Mouse (Mus musculus) forebrain, embryonic 14.5 days (tissue): ENCODE measurements at regions not wholly inside any gene's neighbourhood (a gene's known extent, or its start where the extent isn't known, plus 50 kb on each side); places are given as distances from the start of the nearest gene placed in this dataset.
A peak's percentile ranks its signal among the peaks of the same experiment; 100 is the strongest.

Experiments
- ATAC-seq: fragments of 200-750 bp; cut with Nextera tagmentation; 2 replicates; pipeline ENCODE4 v1.8.0; 2017; ENCODE audit warnings: mild to moderate bottlenecking, moderate library complexity
- DNase-seq: peaks from one replicate; pipeline ENCODE4 v3.0.0-alpha.2; 2015; ENCODE audit warnings: low spot score
- H3K27ac ChIP-seq: fragments of 300-500 bp; sonication (generic); 2 replicates; pipeline ENCODE4 v1.5.1; 2014; ENCODE audit warnings: low read depth, mild to moderate bottlenecking, control low read depth, low read length, moderate library complexity
- H3K27me3 ChIP-seq: fragments of 300-500 bp; sonication (generic); replicated peaks from 2 replicates; pipeline ENCODE4 v1.6.1; 2014; ENCODE audit warnings: low read length, control low read depth, mixed read lengths; ENCODE audit not compliant: control insufficient read depth, insufficient read depth
- H3K36me3 ChIP-seq: fragments of 300-500 bp; sonication (generic); 2 replicates; pipeline ENCODE4 v1.6.1; 2014; ENCODE audit warnings: low read length, control low read depth; ENCODE audit not compliant: control insufficient read depth, insufficient read depth
- H3K4me1 ChIP-seq: fragments of 300-500 bp; sonication (generic); 2 replicates; pipeline ENCODE4 v1.6.1; 2014; ENCODE audit warnings: antibody characterized with exemption, low read length, control low read depth; ENCODE audit not compliant: control insufficient read depth, insufficient read depth
- H3K4me2 ChIP-seq: fragments of 300-500 bp; sonication (generic); 2 replicates; pipeline ENCODE4 v1.6.1; 2014; ENCODE audit warnings: mild to moderate bottlenecking, control low read depth, low read length
- H3K4me3 ChIP-seq: fragments of 300-500 bp; sonication (generic); 2 replicates; pipeline ENCODE4 v1.5.1; 2014; ENCODE audit warnings: low read depth, low read length, control low read depth
- H3K9ac ChIP-seq: fragments of 300-500 bp; sonication (generic); 2 replicates; pipeline ENCODE4 v1.6.1; 2014; ENCODE audit warnings: mild to moderate bottlenecking, low read length, control low read depth, moderate library complexity
- H3K9me3 ChIP-seq: fragments of 300-500 bp; sonication (generic); replicated peaks from 2 replicates; pipeline ENCODE4 v1.6.1; 2016; ENCODE audit warnings: low read length, control low read depth, mixed read lengths; ENCODE audit not compliant: control insufficient read depth
- WGBS: fragments of 180-500 bp; shearing (Covaris S2); extraction: QIAGEN DNeasy Blood & Tissue Kit; methylation state at CpG from one replicate; pipeline ENCODE4 v1.1.7; 2014; 5-methylcytosine and 5-hydroxymethylcytosine counted together

DNA sequence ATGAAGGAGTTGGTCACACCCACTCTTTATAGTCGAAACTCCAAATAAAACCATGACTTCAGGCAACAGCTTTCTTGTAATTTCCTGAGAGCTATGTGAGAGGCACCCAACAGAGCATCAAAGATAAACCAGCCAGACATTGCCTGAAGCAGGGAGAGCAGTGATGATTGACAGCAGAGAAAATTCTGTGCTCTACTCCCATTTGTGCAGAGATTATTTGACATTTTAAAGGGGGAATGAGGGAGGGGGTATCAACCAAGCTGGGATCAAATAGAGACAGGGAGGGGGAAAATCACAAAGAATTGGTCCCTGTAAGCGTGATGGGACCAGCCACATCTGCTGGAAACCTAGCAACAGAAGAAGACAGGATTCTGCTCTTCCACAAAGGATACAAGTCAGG, 1091.4 kb upstream of the Cdh9 start:
- DNase-seq (peak; percentile 34), ATAC-seq (peak; percentile 65)
- Histone ChIP-seq H3K9ac (no peak overlapping the region), H3K4me3 (no peak overlapping the region), H3K9me3 (no peaks in the 10 kb centered on the region), H3K4me1 (no peaks in the 10 kb centered on the region), H3K4me2 (no peak overlapping the region), H3K36me3 (no peaks in the 10 kb centered on the region), H3K27ac (no peak overlapping the region), H3K27me3 (no peaks in the 10 kb centered on the region)
- WGBS = 77% methylated on average over 2 of the region's 2 CpGs

GRCm38 (mm10) chr15:15648734-15649133, 1079.8 kb upstream of the Cdh9 start:
- 89% methylated on average over 5 of the region's 5 CpGs for WGBS
- Histone ChIP-seq H3K27ac (no peak overlapping the region), H3K9ac (no peak overlapping the region)

GRCm38 (mm10) chr15:15666744-15667143, 1061.8 kb upstream of the Cdh9 start:
- H3K9ac ChIP-seq = no peak overlapping the region
- no peak overlapping the region for H3K4me3 ChIP-seq

More at GRCm38 (mm10) chr15:15648734-15649133, 1079.8 kb upstream of the Cdh9 start:
- no peak overlapping the region for H3K4me3 ChIP-seq
- no peaks in the 10 kb centered on the region for H3K9me3 ChIP-seq
- no peaks in the 10 kb centered on the region for H3K4me1 ChIP-seq
- no peak overlapping the region for H3K4me2 ChIP-seq
- no peaks in the 10 kb centered on the region for H3K27me3 ChIP-seq
- no peaks in the 10 kb centered on the region for H3K36me3 ChIP-seq
- no peak for DNase-seq
- ATAC-seq = no peak

GRCm38 (mm10) chr15:15692713-15693112, 1035.8 kb upstream of the Cdh9 start:
- ATAC-seq (no peak), DNase-seq (no peak)
- H3K4me1 ChIP-seq = no peaks in the 10 kb centered on the region
- H3K9ac ChIP-seq = no peak overlapping the region
- H3K36me3 ChIP-seq = no peaks in the 10 kb centered on the region
- no peak overlapping the region for H3K4me3 ChIP-seq
- no peak overlapping the region for H3K27ac ChIP-seq
- no peaks in the 10 kb centered on the region for H3K27me3 ChIP-seq
- no peaks in the 10 kb centered on the region for H3K9me3 ChIP-seq
- 78% methylated on average over 2 of the region's 2 CpGs for WGBS
- no peak overlapping the region for H3K4me2 ChIP-seq

More at GRCm38 (mm10) chr15:15666744-15667143, 1061.8 kb upstream of the Cdh9 start:
- Histone ChIP-seq H3K4me1 (no peaks in the 10 kb centered on the region), H3K27me3 (no peaks in the 10 kb centered on the region), H3K4me2 (no peak overlapping the region), H3K9me3 (no peaks in the 10 kb centered on the region), H3K27ac (no peak overlapping the region), H3K36me3 (no peaks in the 10 kb centered on the region)
- ATAC-seq (no peak), DNase-seq (no peak)

DNA sequence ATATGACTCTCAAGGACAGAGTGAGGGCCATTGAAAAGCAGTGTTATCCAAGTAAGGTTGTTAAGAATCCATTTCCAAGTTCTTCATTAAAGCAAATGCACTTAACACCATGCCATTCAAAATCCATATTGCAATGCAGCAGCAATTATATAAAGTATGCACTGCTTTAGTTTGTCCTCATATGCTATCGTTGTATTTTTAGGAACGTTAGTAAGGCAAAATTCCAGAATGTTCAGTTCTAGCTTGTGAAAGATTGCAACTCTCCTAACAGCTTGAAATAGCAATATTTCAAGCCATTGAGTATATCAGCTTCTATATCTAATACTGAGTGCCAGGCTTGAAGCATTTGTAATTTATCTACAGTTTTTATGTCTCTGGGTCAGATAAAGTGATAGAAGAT, 1011.9 kb upstream of the Cdh9 start:
- ATAC-seq (no peak), DNase-seq (peak; percentile 4)
- Histone ChIP-seq H3K9me3 (no peaks in the 10 kb centered on the region), H3K4me3 (no peak overlapping the region), H3K4me2 (no peak overlapping the region), H3K36me3 (no peaks in the 10 kb centered on the region), H3K9ac (no peak overlapping the region), H3K4me1 (no peaks in the 10 kb centered on the region), H3K27me3 (no peaks in the 10 kb centered on the region), H3K27ac (no peak overlapping the region)
- 83% methylated on average over 2 of the region's 2 CpGs for WGBS

GRCm38 (mm10) chr15:15741987-15742386, 986.6 kb upstream of the Cdh9 start:
- Histone ChIP-seq H3K9me3 (no peaks in the 10 kb centered on the region), H3K4me2 (no peak overlapping the region), H3K27ac (no peak overlapping the region), H3K4me3 (no peak overlapping the region), H3K27me3 (no peaks in the 10 kb centered on the region), H3K4me1 (no peaks in the 10 kb centered on the region), H3K9ac (no peak overlapping the region), H3K36me3 (no peaks in the 10 kb centered on the region)
- ATAC-seq = no peak
- DNase-seq = no peak
- 85% methylated on average over 4 of the region's 4 CpGs for WGBS

DNA sequence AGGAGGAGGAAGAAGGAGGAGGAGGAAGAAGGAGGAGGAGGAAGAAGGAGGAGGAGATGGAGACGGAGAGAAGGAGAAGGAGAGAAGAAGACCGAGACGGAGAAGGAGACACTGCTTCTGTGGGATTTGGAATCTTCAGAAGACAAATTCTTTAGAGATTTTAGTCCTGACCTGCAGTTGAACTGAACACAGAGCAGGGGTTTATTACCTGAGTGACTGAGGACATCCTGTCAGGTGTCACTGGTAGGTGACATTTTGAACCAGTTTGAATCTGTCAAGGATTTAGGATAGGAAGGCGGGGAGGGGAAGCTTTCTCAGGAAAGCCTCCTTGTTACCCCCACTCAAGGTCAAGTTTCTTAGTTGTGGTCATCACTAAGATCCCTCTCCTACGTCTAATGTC, 985.5 kb upstream of the Cdh9 start:
- Histone ChIP-seq H3K9me3 (no peaks in the 10 kb centered on the region), H3K27ac (no peak overlapping the region), H3K36me3 (no peaks in the 10 kb centered on the region), H3K9ac (no peak overlapping the region), H3K4me1 (no peaks in the 10 kb centered on the region), H3K4me3 (no peak overlapping the region), H3K4me2 (no peak overlapping the region), H3K27me3 (no peaks in the 10 kb centered on the region)
- 77% methylated on average over 5 of the region's 5 CpGs for WGBS
- DNase-seq (no peak), ATAC-seq (no peak)
